In genomic region chr13:91305697-91306405, GRCm38 (mm10) we compare ENCODE assay signal across 11 mouse cellular contexts.
DNase-seq lines count a peak whose midpoint lies in the region; ATAC-seq and TF ChIP-seq lines count a peak whose summit lies in the region.
"Had no signal": no experiment of that assay in that cellular context is flagged by ENCODE, and none has a peak within 500 bp of the region (broad histone marks: within the 10 kb centered on the region; RNA-seq: fewer than 3 reads in every experiment).

No protein-coding gene starts in this region.

- H3K36me3 ChIP-seq in liver, embryonic 16.5 days (ENCODE audit: control insufficient read depth, insufficient read depth): no peaks in the 10 kb centered on the region
- H3K36me3 ChIP-seq in liver, embryonic 11.5 days (ENCODE audit: control insufficient read depth, insufficient read depth, low read length): no peaks in the 10 kb centered on the region
- H3K36me3 ChIP-seq in forebrain, postnatal 0 days (ENCODE audit: insufficient read depth): no peaks in the 10 kb centered on the region
- H3K36me3 ChIP-seq in heart, embryonic 10.5 days: no peaks in the 10 kb centered on the region
- H3K36me3 ChIP-seq: neural tube, embryonic 12.5 days had no signal

- H3K9ac ChIP-seq in liver, embryonic 16.5 days (ENCODE audit: low read depth, low read length): no peak overlapping the region
- H3K9ac ChIP-seq in liver, embryonic 11.5 days (ENCODE audit: low read depth, low read length): no peak overlapping the region
- H3K9ac ChIP-seq in forebrain, postnatal 0 days: no peak overlapping the region
- H3K9ac ChIP-seq: neural tube, embryonic 12.5 days had no signal

- no peak overlapping the region for H3K4me3 ChIP-seq in liver, embryonic 16.5 days (ENCODE audit: low read depth, low read length)
- H3K4me3 ChIP-seq in liver, embryonic 11.5 days (ENCODE audit: low read depth, low read length): no peak overlapping the region
- H3K4me3 ChIP-seq in forebrain, postnatal 0 days (ENCODE audit: low read depth, low read length): no peak overlapping the region
- H3K4me3 ChIP-seq in heart, embryonic 10.5 days: no peak overlapping the region
- H3K4me3 ChIP-seq: neural tube, embryonic 12.5 days had no signal

- no peaks in the 10 kb centered on the region for H3K9me3 ChIP-seq in liver, embryonic 16.5 days (replicated peaks; ENCODE audit: control insufficient read depth, low read length)
- no peaks in the 10 kb centered on the region for H3K9me3 ChIP-seq in liver, embryonic 11.5 days (ENCODE audit: control insufficient read depth, low read length)
- no peaks in the 10 kb centered on the region for H3K9me3 ChIP-seq in forebrain, postnatal 0 days (ENCODE audit: low read length)
- H3K9me3 ChIP-seq in heart, embryonic 10.5 days: no peaks in the 10 kb centered on the region
- H3K9me3 ChIP-seq: neural tube, embryonic 12.5 days had no signal

- H3K27me3 ChIP-seq in liver, embryonic 16.5 days (ENCODE audit: control insufficient read depth, insufficient read depth, low read depth, low read length): no peaks in the 10 kb centered on the region
- no peaks in the 10 kb centered on the region for H3K27me3 ChIP-seq in liver, embryonic 11.5 days (replicated peaks; ENCODE audit: control insufficient read depth, insufficient read depth, low read length)
- H3K27me3 ChIP-seq in forebrain, postnatal 0 days (ENCODE audit: insufficient read depth, low read length): no peaks in the 10 kb centered on the region
- no peaks in the 10 kb centered on the region for H3K27me3 ChIP-seq in heart, embryonic 10.5 days (ENCODE audit: insufficient read depth, poor library complexity, severe bottlenecking)
- H3K27me3 ChIP-seq: neural tube, embryonic 12.5 days had no signal

- no peak overlapping the region for H3K4me2 ChIP-seq in liver, embryonic 16.5 days (ENCODE audit: low read depth, low read length)
- no peak overlapping the region for H3K4me2 ChIP-seq in liver, embryonic 11.5 days
- no peak overlapping the region for H3K4me2 ChIP-seq in forebrain, postnatal 0 days (ENCODE audit: low read depth)
- H3K4me2 ChIP-seq: neural tube, embryonic 12.5 days had no signal

- H3K4me1 ChIP-seq in liver, embryonic 16.5 days (ENCODE audit: control insufficient read depth, low read depth, low read length): no peaks in the 10 kb centered on the region
- no peaks in the 10 kb centered on the region for H3K4me1 ChIP-seq in liver, embryonic 11.5 days (replicated peaks; ENCODE audit: control insufficient read depth, insufficient read depth, low read length)
- H3K4me1 ChIP-seq in forebrain, postnatal 0 days (ENCODE audit: insufficient read depth): no peaks in the 10 kb centered on the region
- no peaks in the 10 kb centered on the region for H3K4me1 ChIP-seq in heart, embryonic 10.5 days
- H3K4me1 ChIP-seq: neural tube, embryonic 12.5 days had no signal

- peak; percentile 5 for DNase-seq in adrenal gland, postnatal 10 days
- DNase-seq in adrenal gland, adult 8-10 months: no peak
- no peak for DNase-seq in liver, embryonic 11.5 days (ENCODE audit: low spot score)
- DNase-seq in forebrain, postnatal 0 days: peak; percentile 56
- DNase-seq in heart, embryonic 10.5 days (ENCODE audit: low spot score): no peak
- DNase-seq: heart, postnatal 10 days; kidney, postnatal 4 days had no signal

- no peak overlapping the region for H3K27ac ChIP-seq in liver, embryonic 16.5 days (ENCODE audit: low read length)
- H3K27ac ChIP-seq in liver, embryonic 11.5 days (ENCODE audit: low read depth, low read length): no peak overlapping the region
- no peak overlapping the region for H3K27ac ChIP-seq in forebrain, postnatal 0 days (ENCODE audit: low read depth, low read length)
- no peak overlapping the region for H3K27ac ChIP-seq in heart, embryonic 10.5 days
- H3K27ac ChIP-seq: neural tube, embryonic 12.5 days had no signal

- TF ChIP-seq CTCF in forebrain, postnatal 0 days (IDR thresholded peaks at IDR 0.05; ENCODE audit: low read depth): no peak

- peak; percentile 32; the same call in 1 of the 2 replicates for ATAC-seq in liver, embryonic 16.5 days (ENCODE audit: low read depth)
- no peak for ATAC-seq in liver, embryonic 11.5 days (replicated peaks; ENCODE audit: low FRiP score)
- ATAC-seq in forebrain, postnatal 0 days: peak; percentile 80
- ATAC-seq in megakaryocyte-erythroid progenitor cell, adult 5-6 weeks (replicated peaks; ENCODE audit: low FRiP score, low TSS enrichment, poor library complexity, severe bottlenecking): peak; percentile 85
- ATAC-seq in monocyte, adult 5-6 weeks (replicated peaks; ENCODE audit: insufficient number of reproducible peaks, low FRiP score, low TSS enrichment, poor library complexity, severe bottlenecking): no peak

- 51% methylated on average over 6 of the region's 6 CpGs for WGBS in liver, embryonic 16.5 days (ENCODE audit: insufficient replicate concordance)
- WGBS in liver, embryonic 11.5 days: 69% methylated on average over 6 of the region's 6 CpGs
- WGBS in forebrain, postnatal 0 days: 37% methylated on average over 6 of the region's 6 CpGs
- 71% methylated on average over 6 of the region's 6 CpGs for WGBS in heart, embryonic 10.5 days

Comparison
In these comparisons a context has a peak if more than half of its experiments do, and no peak if none do; other contexts are left out.
1. DNase-seq: peak in adrenal gland, postnatal 10 days (single experiment) and forebrain, postnatal 0 days (single experiment); none in adrenal gland, adult 8-10 months (single experiment), liver, embryonic 11.5 days (single experiment) and heart, embryonic 10.5 days (single experiment).
2. ATAC-seq: peak in liver, embryonic 16.5 days (single experiment), forebrain, postnatal 0 days (single experiment) and megakaryocyte-erythroid progenitor cell, adult 5-6 weeks (single experiment); none in liver, embryonic 11.5 days (single experiment) and monocyte, adult 5-6 weeks (single experiment).